Mouse (Mus musculus) heart, postnatal 0 days (tissue): Measurements from ENCODE around the gene Ube2a. TPM values are rescaled to one million over a fixed set of nuclear protein-coding genes. Genes with fewer than 3 reads are reported as not detected.

ENCODE experiments used
- ATAC-seq: fragments of 200-750 bp; cut with Nextera tagmentation; 2 replicates; pipeline ENCODE4 v1.8.0; 2017; ENCODE audit warnings: low read depth, moderate number of reproducible peaks, moderate library complexity; ENCODE audit not compliant: insufficient read depth
- DNase-seq: peaks from one replicate; pipeline ENCODE4 v3.0.0-alpha.2; 2016; ENCODE audit warnings: low spot score
- H3K27ac ChIP-seq: fragments of 300-500 bp; sonication (generic); 2 replicates; pipeline ENCODE4 v1.5.1; 2014; ENCODE audit warnings: low read depth, mild to moderate bottlenecking
- H3K27me3 ChIP-seq: fragments of 300-500 bp; sonication (generic); 2 replicates; pipeline ENCODE4 v1.6.1; 2014; ENCODE audit warnings: low read length, mixed read lengths; ENCODE audit not compliant: control insufficient read depth, insufficient read depth
- H3K36me3 ChIP-seq: fragments of 300-500 bp; sonication (generic); replicated peaks from 2 replicates; pipeline ENCODE4 v1.6.1; 2014; ENCODE audit warnings: low read length, mixed read lengths; ENCODE audit not compliant: control insufficient read depth, insufficient read depth
- H3K4me1 ChIP-seq: fragments of 300-500 bp; sonication (generic); 2 replicates; pipeline ENCODE4 v1.6.1; 2014; ENCODE audit warnings: antibody characterized with exemption; ENCODE audit not compliant: control insufficient read depth, insufficient read depth
- H3K4me2 ChIP-seq: fragments of 300-500 bp; sonication (generic); 2 replicates; pipeline ENCODE4 v1.6.1; 2014; ENCODE audit warnings: low read depth, mild to moderate bottlenecking, low read length, moderate library complexity
- H3K4me3 ChIP-seq: fragments of 300-500 bp; sonication (generic); 2 replicates; pipeline ENCODE4 v1.5.1; 2014; ENCODE audit warnings: low read depth, low read length
- H3K9ac ChIP-seq: fragments of 300-500 bp; sonication (generic); replicated peaks from 2 replicates; pipeline ENCODE4 v1.6.1; 2014; ENCODE audit warnings: low read depth, low read length, mixed read lengths
- H3K9me3 ChIP-seq: fragments of 300-500 bp; sonication (generic); replicated peaks from 2 replicates; pipeline ENCODE4 v1.6.1; 2016; ENCODE audit warnings: low read length; ENCODE audit not compliant: control insufficient read depth
- CTCF ChIP-seq: IDR thresholded peaks from 2 replicates; pipeline ENCODE4 v1.5.1; 2016; ENCODE audit warnings: antibody characterized with exemption, control low read depth, low read depth
- EP300 ChIP-seq: IDR thresholded peaks from 2 replicates; pipeline ENCODE4 v1.6.1; 2016; ENCODE audit warnings: antibody characterized with exemption, low read depth
- WGBS: fragments of 180-500 bp; shearing (Covaris S2); extraction: QIAGEN DNeasy Blood & Tissue Kit; methylation state at CpG from one replicate; pipeline ENCODE4 v1.1.7; 2014; 5-methylcytosine and 5-hydroxymethylcytosine counted together
- polyA plus RNA-seq: library from polyadenylated mRNA; unstranded; fragments of >200 nt; fragmentation: Nextera tagmentation; extraction: Ambion mirVana; gene quantifications from 2 replicates; pipeline ENCODE4 v1.2.1, GENCODE M21; 2015
- total RNA-seq: library from RNA; depleted of rRNA; stranded (reverse); fragments of >200 nt; gene quantifications from 2 replicates; pipeline ENCODE4 v1.2.3, GENCODE M21; 2014; ENCODE audit warnings: low replicate concordance; rRNA removed

The Ube2a gene
- total RNA-seq (24.1 and 75.9 TPM in 2 replicates), polyA plus RNA-seq (210 and 213 TPM in 2 replicates)

DNA sequence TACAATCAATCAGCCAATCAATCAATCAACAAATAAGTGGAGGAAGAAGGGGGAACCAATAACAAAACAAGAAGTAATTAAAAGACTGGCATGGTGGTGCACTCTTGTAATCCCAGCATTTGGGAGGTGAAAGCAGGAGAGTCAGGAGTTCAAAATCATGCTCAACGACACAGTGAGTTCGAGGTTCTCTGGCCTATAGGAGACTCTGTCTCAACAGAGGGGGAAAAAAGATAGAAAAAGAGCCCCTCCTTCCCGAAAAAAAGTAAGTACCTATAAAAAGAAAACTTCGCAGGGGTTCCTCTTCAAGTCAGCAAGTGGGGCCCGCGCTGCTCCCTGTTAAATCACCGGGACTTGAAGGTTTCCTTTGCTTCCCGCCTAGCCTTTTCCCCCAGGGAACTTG, at the start of gene Ube2a, which contains the start of gene C330007P06Rik:
Gene Ube2a, plus strand, starts transcription at position 136 of the 400 bp plus-strand sequence.
Gene C330007P06Rik, minus strand, starts transcription at position 347 of the 400 bp plus-strand sequence.
- peak within 1 kb of the TSS; percentile 83 for H3K27ac ChIP-seq
- H3K4me1 ChIP-seq, result no peaks in the 10 kb centered on the region
- H3K4me3 ChIP-seq, result peak within 1 kb of the TSS; percentile 86
- no peak for TF ChIP-seq EP300
- TF ChIP-seq CTCF, result no peak
- 34% methylated on average over 8 of the region's 8 CpGs for WGBS
- H3K36me3 ChIP-seq, result no peaks in the 10 kb centered on the region
- DNase-seq, result no peak
- H3K27me3 ChIP-seq, result no peaks in the 10 kb centered on the region
- peak within 1 kb of the TSS; percentile 93 for H3K9ac ChIP-seq
- H3K9me3 ChIP-seq, result no peaks in the 10 kb centered on the region
- H3K4me2 ChIP-seq, result peak within 1 kb of the TSS; percentile 71
- ATAC-seq, result no peak

DNA sequence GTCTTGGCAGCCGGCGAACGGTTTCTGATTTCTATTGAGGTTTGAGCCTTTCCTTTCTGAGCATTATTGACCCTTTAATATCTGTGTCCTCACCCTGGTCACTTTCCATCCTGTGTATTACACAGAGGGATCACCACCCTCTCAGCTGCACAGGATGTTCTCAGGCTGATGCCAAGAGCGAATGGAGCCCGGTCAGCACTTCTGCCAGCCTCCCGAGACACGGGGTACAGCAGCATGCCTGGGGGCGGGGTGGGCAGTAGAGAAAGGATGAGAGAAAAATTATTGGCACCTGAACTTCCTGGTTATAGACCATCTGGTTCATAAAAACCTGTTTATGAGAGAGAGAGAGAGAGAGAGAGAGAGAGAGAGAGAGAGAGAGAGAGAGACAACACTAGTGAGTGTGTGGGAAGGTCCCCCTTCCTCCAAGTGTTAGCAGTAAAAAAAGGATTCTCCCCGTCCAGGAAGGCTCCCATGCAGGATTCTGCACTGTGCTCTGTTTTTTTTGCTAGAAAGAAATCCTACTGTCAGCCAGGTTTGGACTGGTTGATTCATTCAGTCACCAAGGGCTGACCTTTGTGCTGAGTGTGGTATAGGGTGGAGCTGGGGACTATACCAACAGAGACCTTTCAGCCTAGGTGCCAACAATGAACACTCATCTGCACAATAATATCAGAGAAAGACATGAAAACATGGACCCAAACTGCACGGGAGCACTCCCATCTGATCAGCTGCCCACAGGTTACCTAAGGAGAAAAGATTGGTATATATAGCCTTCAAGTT, 49.6 kb upstream of the Ube2a start:
- Histone ChIP-seq H3K27me3 (no peaks in the 10 kb centered on the region), H3K4me3 (no peak overlapping the region), H3K9ac (no peak overlapping the region), H3K27ac (no peak overlapping the region), H3K4me1 (no peaks in the 10 kb centered on the region), H3K36me3 (no peaks in the 10 kb centered on the region), H3K9me3 (no peaks in the 10 kb centered on the region), H3K4me2 (no peak overlapping the region)
- ATAC-seq (no peak), DNase-seq (no peak)
- TF ChIP-seq EP300 (no peak), CTCF (no peak)
- WGBS, result 70% methylated on average over 10 of the region's 10 CpGs

DNA sequence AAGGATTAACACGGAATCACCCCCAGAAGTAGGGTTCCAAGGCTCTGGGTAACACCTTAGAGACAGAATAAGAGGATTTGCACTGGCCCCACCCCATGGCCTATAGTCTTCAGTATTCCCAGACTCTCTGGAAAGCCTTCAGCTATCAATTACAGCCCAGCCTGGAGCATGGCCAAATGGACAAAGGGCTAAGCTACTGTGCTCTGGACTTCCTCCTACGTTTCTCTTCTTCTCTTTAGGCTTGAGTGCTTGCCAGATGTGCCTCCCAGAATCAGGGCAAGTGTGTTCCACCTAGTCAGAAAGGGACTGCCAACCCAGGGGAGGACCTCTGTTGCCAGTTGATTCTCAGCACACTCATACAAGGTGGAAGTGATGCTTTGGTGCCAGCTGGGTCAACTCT, 48.7 kb upstream of the Ube2a start:
- TF ChIP-seq EP300, result no peak
- TF ChIP-seq CTCF, result no peak
- WGBS, result 43% methylated on average over 2 of the region's 2 CpGs
- no peaks in the 10 kb centered on the region for H3K4me1 ChIP-seq
- no peaks in the 10 kb centered on the region for H3K27me3 ChIP-seq
- DNase-seq (no peak), ATAC-seq (no peak)
- no peaks in the 10 kb centered on the region for H3K9me3 ChIP-seq
- H3K27ac ChIP-seq, result no peak overlapping the region
- no peaks in the 10 kb centered on the region for H3K36me3 ChIP-seq
- no peak overlapping the region for H3K9ac ChIP-seq
- H3K4me2 ChIP-seq, result no peak overlapping the region
- H3K4me3 ChIP-seq, result no peak overlapping the region

DNA sequence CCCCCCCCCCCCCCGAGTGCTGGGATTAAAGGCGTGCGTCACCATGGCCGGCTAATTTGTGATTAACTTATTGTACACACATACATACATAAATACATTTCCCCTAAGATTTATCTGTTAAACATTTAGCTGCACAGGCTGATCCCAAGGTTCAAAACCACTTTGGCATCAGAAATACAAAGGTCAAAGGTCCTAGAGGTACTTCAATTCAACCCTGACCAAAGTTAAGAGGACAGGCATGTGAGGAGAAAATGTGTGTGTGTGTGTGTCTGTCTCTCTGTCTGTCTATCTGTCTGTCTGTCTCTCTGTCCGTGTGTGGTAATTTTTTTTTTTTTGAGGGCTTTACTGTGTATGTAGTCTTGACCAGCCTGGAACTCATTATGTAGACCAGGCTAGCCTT, 46.8 kb upstream of the Ube2a start:
- Histone ChIP-seq H3K4me2 (no peak overlapping the region), H3K27ac (no peak overlapping the region), H3K4me1 (no peaks in the 10 kb centered on the region), H3K9me3 (no peaks in the 10 kb centered on the region), H3K4me3 (no peak overlapping the region), H3K36me3 (no peaks in the 10 kb centered on the region), H3K9ac (no peak overlapping the region), H3K27me3 (no peaks in the 10 kb centered on the region)
- DNase-seq, result no peak
- WGBS, result 71% methylated on average over 5 of the region's 5 CpGs
- no peak for ATAC-seq
- TF ChIP-seq CTCF (no peak), EP300 (no peak)

DNA sequence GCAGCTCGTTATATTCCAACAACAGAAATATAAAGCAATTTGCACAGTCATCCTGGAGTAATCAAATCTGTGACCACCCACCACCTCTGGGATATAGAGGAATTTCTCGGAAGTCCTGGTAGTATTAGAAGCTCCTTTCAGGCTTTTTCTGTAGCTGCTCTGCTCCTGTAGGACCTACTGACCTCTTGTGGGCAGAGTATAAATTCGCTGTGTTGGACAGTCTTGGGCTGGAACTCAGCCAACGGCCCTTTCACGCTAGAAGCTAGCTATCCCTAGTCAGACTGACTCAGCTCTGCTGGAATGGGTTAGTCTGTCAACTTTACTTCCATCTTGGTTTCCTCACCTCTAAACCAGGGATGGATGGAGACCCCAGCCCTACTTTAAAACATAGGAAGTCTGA, 43.4 kb upstream of the Ube2a start:
- peak; percentile 61; the same call in 1 of the 2 replicates for ATAC-seq
- Histone ChIP-seq H3K9me3 (no peaks in the 10 kb centered on the region), H3K27ac (no peak overlapping the region), H3K36me3 (no peaks in the 10 kb centered on the region), H3K4me1 (no peaks in the 10 kb centered on the region), H3K9ac (no peak overlapping the region), H3K4me3 (no peak overlapping the region), H3K27me3 (no peaks in the 10 kb centered on the region), H3K4me2 (no peak overlapping the region)
- WGBS, result 25% methylated on average over 5 of the region's 5 CpGs
- DNase-seq, result peak; percentile 68
- peak; percentile 55 for TF ChIP-seq CTCF
- no peak for TF ChIP-seq EP300
